Mouse (Mus musculus) mesoderm, embryonic 11.5 days (tissue): ENCODE measurements around the gene Pld6.
"Not testable (repeated sequence)": the region's sequence is repeated elsewhere in the genome, so short reads cannot be mapped to it uniquely, and the experiment has no call there.

Source experiments
- DNase-seq: peaks from one replicate; pipeline ENCODE4 v3.0.0-alpha.2; 2012; ENCODE audit warnings: low read depth, low spot score

Gene Pld6

DNA sequence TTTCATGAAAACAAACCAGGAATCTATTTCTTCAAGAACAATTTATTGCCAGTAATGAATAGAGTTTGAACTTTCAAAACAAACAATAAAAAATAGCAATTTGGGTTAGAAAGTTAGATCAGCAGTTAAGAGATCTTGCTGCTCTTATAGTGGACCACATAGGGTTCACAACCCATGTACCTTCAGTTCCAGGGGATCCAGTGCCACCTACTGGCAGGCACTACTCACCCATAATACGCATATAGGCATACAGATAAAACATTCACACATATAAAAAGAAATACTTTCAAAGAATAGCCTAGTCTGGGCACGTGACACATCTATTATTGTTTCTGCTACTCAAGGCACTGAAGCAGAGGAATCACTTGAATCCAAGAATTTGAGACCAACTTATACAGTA is 40.8 kb downstream of the Pld6 start:
- DNase-seq: peak; percentile 12

DNA sequence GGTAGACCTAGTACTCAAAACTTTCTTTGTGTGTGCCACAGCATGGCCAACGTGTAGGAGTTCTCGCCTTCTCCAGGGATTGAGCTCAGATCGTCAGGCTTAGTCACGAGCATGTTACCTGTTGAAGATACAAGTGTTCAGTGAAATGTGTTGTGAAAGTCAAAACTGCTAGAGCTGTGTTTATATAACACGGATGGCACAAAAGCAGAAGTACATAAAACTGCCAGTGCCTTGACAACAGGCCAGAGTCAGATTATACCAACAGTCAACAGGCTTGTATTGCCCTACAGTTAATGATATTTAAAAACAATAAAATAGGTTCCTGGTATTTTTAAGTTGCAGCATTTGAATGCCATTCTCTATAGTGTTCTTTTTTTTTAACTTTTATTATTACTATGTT is 41.6 kb downstream of the Pld6 start:
- no peak for DNase-seq

DNA sequence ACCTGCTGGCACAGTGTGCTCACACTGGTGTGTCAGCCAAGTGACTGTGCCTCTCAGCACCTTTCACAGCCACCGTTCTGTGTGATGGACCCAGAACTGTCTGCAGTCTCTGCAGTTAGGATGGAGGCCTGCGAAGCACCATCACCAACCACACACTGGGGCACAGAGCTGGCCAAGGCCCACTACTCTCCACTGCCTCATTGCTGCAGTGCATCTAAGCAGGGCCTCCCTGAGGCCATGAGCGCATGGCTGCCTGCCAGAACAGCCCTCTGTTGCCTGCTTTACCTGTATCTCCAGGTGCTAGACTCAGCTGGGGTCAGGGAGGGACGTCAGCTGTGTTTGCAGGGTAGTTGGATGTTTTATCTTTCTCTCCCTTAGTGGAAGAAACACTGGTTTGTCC is 43.1 kb downstream of the Pld6 start:
- DNase-seq: no peak

DNA sequence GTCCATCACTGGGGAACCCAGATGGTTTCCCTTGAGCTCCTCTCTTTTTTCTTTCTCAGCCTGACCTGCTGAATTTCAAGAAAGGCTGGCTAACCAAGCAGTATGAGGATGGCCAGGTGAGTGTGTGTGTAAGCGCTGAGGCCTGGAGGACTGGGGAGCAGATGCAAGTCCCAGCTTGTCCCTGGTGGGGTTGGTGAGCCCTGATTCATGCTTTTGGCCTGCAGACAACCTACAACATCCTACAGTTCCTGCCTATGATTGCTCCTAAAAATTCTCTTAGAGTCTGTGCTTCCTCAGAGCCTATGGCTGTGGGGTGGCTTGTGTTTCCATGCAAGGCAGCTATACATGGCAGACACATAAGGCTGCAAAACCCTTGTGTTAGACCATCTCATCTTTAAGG is 43.7 kb downstream of the Pld6 start:
- DNase-seq: no peak

DNA sequence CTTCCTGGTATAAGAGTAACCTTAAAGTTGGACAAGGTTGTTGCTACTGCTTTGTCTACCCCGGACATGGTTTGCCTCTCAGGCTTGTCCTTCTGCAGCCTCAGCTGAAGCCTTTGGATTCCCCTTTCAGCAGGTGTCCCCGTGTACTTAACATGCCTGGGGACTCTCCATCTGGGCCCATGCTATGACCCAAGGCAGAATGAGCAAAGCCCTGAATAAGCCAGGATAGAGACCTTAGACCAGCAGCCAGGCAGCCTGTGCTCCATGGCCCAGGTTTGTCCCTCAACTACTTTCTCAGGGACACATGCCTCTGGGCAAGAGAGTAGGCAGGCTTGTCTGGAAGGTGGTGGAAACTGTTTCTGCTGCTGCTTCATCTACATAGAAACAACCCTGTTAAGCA is 44.1 kb downstream of the Pld6 start:
- no peak for DNase-seq

DNA sequence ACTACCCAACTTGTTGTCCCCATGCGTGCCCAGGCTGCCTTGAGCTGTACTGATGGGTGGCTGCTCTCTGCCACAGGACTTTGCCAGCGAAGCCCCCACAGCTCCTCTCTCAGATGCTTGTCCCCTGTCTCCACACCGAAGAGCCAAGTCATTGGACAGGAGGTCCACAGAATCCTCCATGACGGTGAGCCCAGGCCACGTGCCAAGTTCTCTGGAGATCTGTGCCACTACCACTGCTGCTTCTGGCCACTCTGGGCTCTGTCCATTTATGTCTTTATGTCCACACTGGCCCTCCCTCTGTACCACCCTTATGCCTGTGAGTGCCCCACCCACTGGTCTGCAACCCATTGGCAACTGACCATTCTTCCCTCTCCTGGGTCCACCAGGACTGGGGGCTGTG is 45.5 kb downstream of the Pld6 start:
- DNase-seq: no peak

DNA sequence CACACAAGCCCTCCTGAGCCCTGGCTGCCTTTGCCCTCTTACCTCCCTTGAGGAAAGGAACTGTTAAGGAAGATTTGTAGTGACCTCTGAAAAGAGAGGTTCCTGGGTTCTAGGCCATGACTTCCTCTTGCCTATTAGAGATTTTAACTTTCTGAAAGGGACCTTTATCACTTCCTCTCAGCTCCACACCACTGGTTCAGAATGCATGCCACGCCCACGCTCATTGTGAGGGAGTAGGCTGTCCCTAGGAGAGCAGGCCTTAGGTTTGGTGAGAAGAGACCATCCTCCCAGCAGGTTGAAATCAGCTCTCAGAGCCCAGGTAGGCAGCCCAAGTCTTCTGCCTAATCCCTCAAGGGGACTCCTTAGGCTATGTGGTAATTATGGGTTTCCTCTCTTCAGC is 47.4 kb downstream of the Pld6 start:
- no peak for DNase-seq

DNA sequence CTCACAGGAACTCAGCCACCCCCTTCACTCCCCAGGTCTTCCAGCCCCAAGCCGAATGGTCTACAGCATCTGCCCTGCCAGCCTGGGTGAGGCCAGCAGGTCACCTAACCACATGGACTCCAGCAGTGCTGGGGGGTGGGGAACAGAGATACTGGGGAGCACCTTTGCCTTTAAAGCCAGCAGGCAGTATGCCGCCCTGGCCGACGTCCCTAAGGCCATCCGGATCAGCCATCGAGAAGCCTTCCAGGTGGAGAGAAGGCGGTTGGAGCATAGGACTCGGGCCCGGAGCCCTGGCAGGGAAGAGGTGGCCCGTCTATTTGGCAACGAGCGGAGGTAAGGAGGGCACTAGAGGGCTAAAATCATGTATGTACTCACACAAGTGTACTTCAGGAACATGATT is 50.2 kb downstream of the Pld6 start:
- DNase-seq: no peak

DNA sequence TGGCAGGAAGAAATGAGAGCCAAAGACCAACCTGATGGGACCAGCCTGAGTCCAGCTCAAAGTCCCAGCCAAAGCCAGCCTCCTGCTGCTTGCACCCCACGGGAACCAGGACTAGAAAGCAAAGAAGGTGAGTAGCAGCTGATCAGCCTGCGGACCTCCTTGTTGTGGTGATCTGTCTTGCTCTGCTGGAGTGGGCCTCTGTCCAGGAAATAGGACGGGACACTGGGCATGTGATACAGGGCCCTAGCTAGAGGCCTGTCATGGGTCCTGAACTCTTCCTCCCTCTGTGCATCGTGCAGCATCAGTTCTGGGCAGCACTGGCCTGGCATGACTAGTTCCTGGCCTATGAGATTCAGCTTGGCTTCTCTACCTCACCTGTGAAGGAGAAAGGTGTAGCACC is 51.5 kb downstream of the Pld6 start:
- DNase-seq: not testable (repeated sequence)

DNA sequence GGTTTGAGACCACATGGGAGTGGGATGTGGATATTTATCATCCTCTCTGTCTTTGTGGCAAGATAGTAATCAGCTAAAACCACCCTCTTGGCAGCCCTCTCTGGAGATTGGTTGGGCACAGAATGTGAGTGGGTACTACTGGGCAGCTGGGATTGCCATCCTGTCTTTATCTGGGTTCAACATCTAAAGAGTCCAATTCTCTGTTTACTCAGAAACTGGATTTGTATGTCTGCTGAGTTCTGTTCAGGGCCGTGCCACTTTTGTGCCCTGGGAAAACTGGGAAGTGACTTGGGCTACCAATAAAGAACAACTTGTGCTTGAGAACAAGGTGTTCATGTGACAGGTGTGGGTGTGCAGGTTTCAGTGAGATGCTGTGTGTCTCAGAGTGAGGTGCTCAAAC is 53.1 kb downstream of the Pld6 start:
- DNase-seq: no peak
